Mouse (Mus musculus) intestine, postnatal 0 days (tissue): ENCODE results near the gene Cgref1. TPM values are rescaled to one million over a fixed set of nuclear protein-coding genes. Genes with fewer than 3 reads are reported as not detected.
A peak's percentile ranks its signal among the peaks of the same experiment; 100 is the strongest.

Experiments
- ATAC-seq: fragments of 200-750 bp; cut with Nextera tagmentation; 2 replicates; pipeline ENCODE4 v1.8.0; 2017; ENCODE audit warnings: mild to moderate bottlenecking, moderate TSS enrichment, moderate library complexity
- H3K27ac ChIP-seq: fragments of 300-500 bp; sonication (generic); 2 replicates; pipeline ENCODE4 v1.5.1; 2014; ENCODE audit warnings: mild to moderate bottlenecking, low read depth, low read length, moderate library complexity
- H3K27me3 ChIP-seq: fragments of 300-500 bp; sonication (generic); replicated peaks from 2 replicates; pipeline ENCODE4 v1.6.1; 2014; ENCODE audit warnings: low read length, mixed read lengths; ENCODE audit not compliant: control insufficient read depth, insufficient read depth
- H3K36me3 ChIP-seq: fragments of 300-500 bp; sonication (generic); 2 replicates; pipeline ENCODE4 v1.6.1; 2014; ENCODE audit warnings: mild to moderate bottlenecking, moderate library complexity; ENCODE audit not compliant: control insufficient read depth, insufficient read depth
- H3K4me1 ChIP-seq: fragments of 300-500 bp; sonication (generic); replicated peaks from 2 replicates; pipeline ENCODE4 v1.6.1; 2014; ENCODE audit warnings: antibody characterized with exemption, low read length, mixed read lengths; ENCODE audit not compliant: control insufficient read depth, insufficient read depth
- H3K4me2 ChIP-seq: fragments of 300-500 bp; sonication (generic); replicated peaks from 2 replicates; pipeline ENCODE4 v1.6.1; 2014; ENCODE audit warnings: low read depth, mild to moderate bottlenecking, moderate library complexity
- H3K4me3 ChIP-seq: fragments of 300-500 bp; sonication (generic); 2 replicates; pipeline ENCODE4 v1.5.1; 2014; ENCODE audit warnings: low read depth, low read length
- H3K9ac ChIP-seq: fragments of 300-500 bp; sonication (generic); 2 replicates; pipeline ENCODE4 v1.6.1; 2014; ENCODE audit warnings: mild to moderate bottlenecking, low read depth, low read length
- H3K9me3 ChIP-seq: fragments of 300-500 bp; sonication (generic); 2 replicates; pipeline ENCODE4 v1.6.1; 2016; ENCODE audit warnings: mixed run types; ENCODE audit not compliant: control insufficient read depth
- CTCF ChIP-seq: sonication (generic); IDR thresholded peaks from 2 replicates; pipeline ENCODE4 v1.5.1; 2016; ENCODE audit warnings: low read depth, mild to moderate bottlenecking, control low read depth, antibody characterized with exemption, moderate library complexity
- WGBS: fragments of 180-500 bp; shearing (Covaris S2); extraction: QIAGEN DNeasy Blood & Tissue Kit; methylation state at CpG from one replicate; pipeline ENCODE4 v1.1.7; 2014; 5-methylcytosine and 5-hydroxymethylcytosine counted together
- polyA plus RNA-seq: library from polyadenylated mRNA; unstranded; fragments of >200 nt; fragmentation: Nextera tagmentation; extraction: Ambion mirVana; gene quantifications from 2 replicates; pipeline ENCODE4 v1.2.1, GENCODE M21; 2015

Cgref1 gene
- polyA plus RNA-seq, 1 experiment from 2014 or later = 618 TPM

- H3K4me1 ChIP-seq = no peaks in the 10 kb centered on the region
- ATAC-seq = no peak
- peak overlapping the region; percentile 54 for H3K9ac ChIP-seq
- peak overlapping the region; percentile 74 for H3K4me2 ChIP-seq
- peak overlapping the region; percentile 48; the same call in 1 of the 2 replicates for H3K4me3 ChIP-seq
- H3K27me3 ChIP-seq = no peaks in the 10 kb centered on the region
- peak overlapping the region; percentile 95 for H3K27ac ChIP-seq
- TF ChIP-seq CTCF = no peak
- H3K9me3 ChIP-seq = no peaks in the 10 kb centered on the region
- WGBS = 76% methylated on average over 6 of the region's 6 CpGs
- no peaks in the 10 kb centered on the region for H3K36me3 ChIP-seq
Measured at GRCm38 (mm10) chr5:30944344-30944743, 1.0 kb downstream of the Cgref1 start.

- WGBS = 92% methylated on average over 2 of the region's 2 CpGs
- Histone ChIP-seq H3K9ac (no peak overlapping the region), H3K4me3 (no peak overlapping the region), H3K4me2 (no peak overlapping the region), H3K27ac (no peak overlapping the region), H3K27me3 (no peaks in the 10 kb centered on the region), H3K4me1 (no peaks in the 10 kb centered on the region), H3K9me3 (no peaks in the 10 kb centered on the region), H3K36me3 (no peaks in the 10 kb centered on the region)
- no peak for ATAC-seq
- TF ChIP-seq CTCF = peak; percentile 73
Measured at GRCm38 (mm10) chr5:30943004-30943403, 2.4 kb downstream of the Cgref1 start.

- Histone ChIP-seq H3K9me3 (no peaks in the 10 kb centered on the region), H3K27ac (no peak overlapping the region), H3K36me3 (peaks cover 4% of the 10 kb centered on the region; the same call in 1 of the 2 replicates), H3K27me3 (no peaks in the 10 kb centered on the region), H3K9ac (no peak overlapping the region), H3K4me3 (no peak overlapping the region), H3K4me1 (no peaks in the 10 kb centered on the region), H3K4me2 (no peak overlapping the region)
- no peak for ATAC-seq
- 93% methylated on average over 5 of the region's 5 CpGs for WGBS
- peak; percentile 41; the same call in 1 of the 2 replicates for TF ChIP-seq CTCF
Measured at GRCm38 (mm10) chr5:30934725-30935461, 10.5 kb downstream of the Cgref1 start.

GRCm38 (mm10) chr5:30933705-30934104 is 11.7 kb downstream of the Cgref1 start:
- no peak for TF ChIP-seq CTCF
- Histone ChIP-seq H3K27me3 (no peaks in the 10 kb centered on the region), H3K4me1 (no peaks in the 10 kb centered on the region), H3K9me3 (no peaks in the 10 kb centered on the region), H3K9ac (no peak overlapping the region), H3K4me2 (no peak overlapping the region), H3K36me3 (peaks cover 4% of the 10 kb centered on the region; the same call in 1 of the 2 replicates), H3K4me3 (no peak overlapping the region), H3K27ac (no peak overlapping the region)
- no peak for ATAC-seq
- 70% methylated on average over 5 of the region's 5 CpGs for WGBS

- Histone ChIP-seq H3K27me3 (no peaks in the 10 kb centered on the region), H3K4me1 (no peaks in the 10 kb centered on the region), H3K27ac (no peak overlapping the region), H3K36me3 (peaks cover 4% of the 10 kb centered on the region; the same call in 1 of the 2 replicates), H3K9ac (no peak overlapping the region), H3K9me3 (no peaks in the 10 kb centered on the region), H3K4me3 (no peak overlapping the region), H3K4me2 (no peak overlapping the region)
- no peak for ATAC-seq
- TF ChIP-seq CTCF = no peak
- 85% methylated on average over 4 of the region's 4 CpGs for WGBS
Measured at GRCm38 (mm10) chr5:30931378-30931777, 14.0 kb downstream of the Cgref1 start.

GRCm38 (mm10) chr5:30930846-30931245 is 14.5 kb downstream of the Cgref1 start:
- no peak for TF ChIP-seq CTCF
- Histone ChIP-seq H3K9me3 (no peaks in the 10 kb centered on the region), H3K27me3 (no peaks in the 10 kb centered on the region), H3K4me3 (no peak overlapping the region), H3K4me2 (no peak overlapping the region), H3K36me3 (peaks cover 4% of the 10 kb centered on the region; the same call in 1 of the 2 replicates), H3K4me1 (no peaks in the 10 kb centered on the region), H3K27ac (no peak overlapping the region), H3K9ac (no peak overlapping the region)
- WGBS = 83% methylated on average over 6 of the region's 6 CpGs
- ATAC-seq = no peak
